Mouse (Mus musculus): ENCODE data around the gene Rgs14.

DNA sequence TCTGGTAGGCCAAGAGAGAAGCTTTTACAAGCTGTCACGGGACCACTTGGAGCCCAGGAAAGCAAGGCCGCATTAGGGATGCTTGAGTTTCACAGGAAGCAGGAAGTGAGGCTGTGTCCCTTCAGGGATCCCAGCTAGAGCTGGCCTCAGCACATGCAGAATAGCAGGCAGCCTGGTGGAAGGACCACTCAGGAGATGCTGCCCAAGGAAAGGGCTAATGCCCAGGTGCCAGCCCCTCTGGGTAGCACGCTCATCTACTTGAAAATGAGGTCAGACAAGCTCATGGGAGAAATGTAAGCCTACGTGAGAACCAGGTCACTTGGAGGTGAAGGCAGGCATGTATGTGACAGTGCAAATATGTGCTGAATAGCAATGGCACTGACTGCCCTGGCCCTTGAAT, 42.4 kb upstream of the Rgs14 start:
- no peak for TF ChIP-seq HCFC1 (IDR thresholded peaks at IDR 0.05; ENCODE audit: borderline replicate concordance, insufficient read depth, low read length)
- no peak for TF ChIP-seq MAFK (IDR thresholded peaks at IDR 0.05; ENCODE audit: insufficient read depth, low read depth, low read length)
- TF ChIP-seq CHD2 (IDR thresholded peaks at IDR 0.05; ENCODE audit: low read depth, low read length), result no peak
